Mouse (Mus musculus): ENCODE results near the gene Mcoln1. TPM values are rescaled to one million over a fixed set of nuclear protein-coding genes. Genes with fewer than 3 reads are reported as not detected.

The Mcoln1 gene
- polyA plus RNA-seq, 1 experiment from 2014 or later: 72.2 TPM

DNA sequence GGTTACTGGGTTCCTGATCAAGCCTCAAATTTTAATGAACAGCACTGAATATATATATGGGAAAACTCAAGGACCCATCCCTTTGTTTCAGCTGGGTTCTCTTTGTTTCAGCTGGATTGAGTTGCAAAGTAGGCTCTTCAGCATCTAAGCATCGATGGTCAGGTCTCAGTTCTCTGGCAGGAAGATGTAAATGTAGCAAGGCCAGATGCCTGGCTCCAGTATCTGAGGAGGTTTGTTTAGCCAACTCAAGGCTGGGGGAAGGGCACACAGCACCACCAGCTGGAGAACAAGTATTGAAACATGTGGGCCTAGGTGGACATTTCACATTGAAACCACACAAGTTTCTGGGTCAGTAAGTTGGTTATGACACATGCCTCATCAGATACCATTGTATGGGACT, 52.0 kb downstream of the Mcoln1 start:
- H3K36me3 ChIP-seq (ENCODE audit: insufficient read depth, low read length): no peaks in the 10 kb centered on the region
- H3K4me3 ChIP-seq (ENCODE audit: low read length): no peak overlapping the region
- no peaks in the 10 kb centered on the region for H3K27me3 ChIP-seq (ENCODE audit: insufficient read depth, low read length)
- H3K9me3 ChIP-seq (ENCODE audit: low read length): no peaks in the 10 kb centered on the region
- no peak for ATAC-seq (ENCODE audit: low FRiP score, low TSS enrichment)
- H3K27ac ChIP-seq (ENCODE audit: low read length): no peak overlapping the region
- no peaks in the 10 kb centered on the region for H3K4me1 ChIP-seq (ENCODE audit: insufficient read depth, low read length)
- H3K9ac ChIP-seq (replicated peaks; ENCODE audit: low read length): no peak overlapping the region
- H3K4me2 ChIP-seq (replicated peaks; ENCODE audit: low read depth, low read length): no peak overlapping the region
- WGBS: 83% methylated on average over 1 of the region's 1 CpGs

DNA sequence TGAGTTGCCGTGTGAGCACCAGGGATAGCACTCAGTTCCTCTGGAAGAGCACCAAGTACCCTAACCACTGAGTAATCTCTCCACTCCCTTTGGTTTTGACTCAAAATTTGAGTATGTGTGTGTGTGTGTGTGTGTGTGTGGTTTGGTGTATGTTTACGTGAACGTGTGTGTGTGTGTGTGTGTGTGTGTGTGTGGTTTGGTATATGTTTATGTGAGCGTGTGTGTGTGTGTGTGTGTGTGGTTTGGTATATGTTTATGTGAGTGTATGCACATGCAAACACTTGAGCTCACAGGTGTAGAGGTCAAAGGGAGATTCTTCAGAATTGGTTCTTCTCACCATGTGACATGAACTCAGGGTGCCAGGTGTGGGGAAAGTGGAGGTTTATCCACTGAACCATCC, 55.9 kb downstream of the Mcoln1 start:
- no peak overlapping the region for H3K9ac ChIP-seq (replicated peaks; ENCODE audit: low read length)
- H3K4me2 ChIP-seq (replicated peaks; ENCODE audit: low read depth, low read length): no peak overlapping the region
- WGBS: 54% methylated on average over 4 of the region's 4 CpGs
- H3K27ac ChIP-seq (ENCODE audit: low read length): no peak overlapping the region
- no peaks in the 10 kb centered on the region for H3K36me3 ChIP-seq (ENCODE audit: insufficient read depth, low read length)
- H3K27me3 ChIP-seq (ENCODE audit: insufficient read depth, low read length): no peaks in the 10 kb centered on the region
- H3K9me3 ChIP-seq (ENCODE audit: low read length): no peaks in the 10 kb centered on the region
- ATAC-seq (ENCODE audit: low FRiP score, low TSS enrichment): peak; percentile 95
- no peaks in the 10 kb centered on the region for H3K4me1 ChIP-seq (ENCODE audit: insufficient read depth, low read length)
- H3K4me3 ChIP-seq (ENCODE audit: low read length): no peak overlapping the region

Other genes with a start within 250 kb of the Mcoln1 start
- gene Insr, start 220.8 kb upstream of the Mcoln1 start, polyA plus RNA-seq (2015; fragmentation: Nextera tagmentation; extraction: Ambion mirVana): 41.0 and 41.4 TPM in 2 replicates
- 0.16 and 0.19 TPM in 2 replicates for gene A430078G23Rik, start 147.0 kb upstream of the Mcoln1 start, polyA plus RNA-seq (2015; fragmentation: Nextera tagmentation; extraction: Ambion mirVana)
- gene Arhgef18, start 107.5 kb upstream of the Mcoln1 start, polyA plus RNA-seq (2015; fragmentation: Nextera tagmentation; extraction: Ambion mirVana): 11.6 and 12.1 TPM in 2 replicates
- gene Pex11g, start 32.8 kb upstream of the Mcoln1 start, polyA plus RNA-seq (2015; fragmentation: Nextera tagmentation; extraction: Ambion mirVana): 8.7 and 10.1 TPM in 2 replicates
- gene Tex45, start 29.6 kb upstream of the Mcoln1 start, polyA plus RNA-seq (2015; fragmentation: Nextera tagmentation; extraction: Ambion mirVana): 0.19 TPM in 1 of 2 replicates, not detected in the other
- gene Zfp358, start 7.3 kb upstream of the Mcoln1 start, polyA plus RNA-seq (2015; fragmentation: Nextera tagmentation; extraction: Ambion mirVana): 55.6 and 57.1 TPM in 2 replicates
- 35.7 and 42.4 TPM in 2 replicates for gene Pnpla6, start 14.9 kb downstream of the Mcoln1 start, polyA plus RNA-seq (2015; fragmentation: Nextera tagmentation; extraction: Ambion mirVana)
- gene C330021F23Rik, start 67.5 kb downstream of the Mcoln1 start, polyA plus RNA-seq (2015; fragmentation: Nextera tagmentation; extraction: Ambion mirVana): 8.4 and 8.5 TPM in 2 replicates
- gene Camsap3, start 86.8 kb downstream of the Mcoln1 start, polyA plus RNA-seq (2015; fragmentation: Nextera tagmentation; extraction: Ambion mirVana): 13.7 and 16.8 TPM in 2 replicates
- gene Xab2, start 120.9 kb downstream of the Mcoln1 start, polyA plus RNA-seq (2015; fragmentation: Nextera tagmentation; extraction: Ambion mirVana): 75.2 and 76.9 TPM in 2 replicates
- gene Pet100, start 121.1 kb downstream of the Mcoln1 start, polyA plus RNA-seq (2015; fragmentation: Nextera tagmentation; extraction: Ambion mirVana): 85.9 and 90.4 TPM in 2 replicates
- gene Pcp2, start 125.1 kb downstream of the Mcoln1 start, polyA plus RNA-seq (2015; fragmentation: Nextera tagmentation; extraction: Ambion mirVana): 0.48 and 0.51 TPM in 2 replicates
- gene Stxbp2, start 130.5 kb downstream of the Mcoln1 start, polyA plus RNA-seq (2015; fragmentation: Nextera tagmentation; extraction: Ambion mirVana): 102 and 105 TPM in 2 replicates
- gene Retn, start 155.3 kb downstream of the Mcoln1 start, polyA plus RNA-seq (2015; fragmentation: Nextera tagmentation; extraction: Ambion mirVana): 0.31 and 0.55 TPM in 2 replicates
- 0.20 and 0.50 TPM in 2 replicates for gene Mcemp1, start 165.3 kb downstream of the Mcoln1 start, polyA plus RNA-seq (2015; fragmentation: Nextera tagmentation; extraction: Ambion mirVana)
- 13.2 and 14.8 TPM in 2 replicates for gene Fcor, start 171.9 kb downstream of the Mcoln1 start, polyA plus RNA-seq (2015; fragmentation: Nextera tagmentation; extraction: Ambion mirVana)
- gene Trappc5, start 175.8 kb downstream of the Mcoln1 start, polyA plus RNA-seq (2015; fragmentation: Nextera tagmentation; extraction: Ambion mirVana): 42.1 and 44.7 TPM in 2 replicates
- gene Fcer2a, start 193.7 kb downstream of the Mcoln1 start, polyA plus RNA-seq (2015; fragmentation: Nextera tagmentation; extraction: Ambion mirVana): 0.22 TPM in 1 of 2 replicates, not detected in the other
- gene Clec4g, start 220.2 kb downstream of the Mcoln1 start, polyA plus RNA-seq (2015; fragmentation: Nextera tagmentation; extraction: Ambion mirVana): 0.41 and 0.45 TPM in 2 replicates
- not detected in 2 replicates for gene Cd209a, start 248.5 kb downstream of the Mcoln1 start, polyA plus RNA-seq (2015; fragmentation: Nextera tagmentation; extraction: Ambion mirVana)